Mouse (Mus musculus): ENCODE data around the gene Pdk1. TPM values are rescaled to one million over a fixed set of nuclear protein-coding genes. Genes with fewer than 3 reads are reported as not detected.
A peak's percentile ranks its signal among the peaks of the same experiment; 100 is the strongest.
"Not testable (repeated sequence)": the region's sequence is repeated elsewhere in the genome, so short reads cannot be mapped to it uniquely, and the experiment has no call there.

Pdk1 gene
- total RNA-seq, 2 experiments from 2014 or later, result 20.5 to 77.7 TPM

DNA sequence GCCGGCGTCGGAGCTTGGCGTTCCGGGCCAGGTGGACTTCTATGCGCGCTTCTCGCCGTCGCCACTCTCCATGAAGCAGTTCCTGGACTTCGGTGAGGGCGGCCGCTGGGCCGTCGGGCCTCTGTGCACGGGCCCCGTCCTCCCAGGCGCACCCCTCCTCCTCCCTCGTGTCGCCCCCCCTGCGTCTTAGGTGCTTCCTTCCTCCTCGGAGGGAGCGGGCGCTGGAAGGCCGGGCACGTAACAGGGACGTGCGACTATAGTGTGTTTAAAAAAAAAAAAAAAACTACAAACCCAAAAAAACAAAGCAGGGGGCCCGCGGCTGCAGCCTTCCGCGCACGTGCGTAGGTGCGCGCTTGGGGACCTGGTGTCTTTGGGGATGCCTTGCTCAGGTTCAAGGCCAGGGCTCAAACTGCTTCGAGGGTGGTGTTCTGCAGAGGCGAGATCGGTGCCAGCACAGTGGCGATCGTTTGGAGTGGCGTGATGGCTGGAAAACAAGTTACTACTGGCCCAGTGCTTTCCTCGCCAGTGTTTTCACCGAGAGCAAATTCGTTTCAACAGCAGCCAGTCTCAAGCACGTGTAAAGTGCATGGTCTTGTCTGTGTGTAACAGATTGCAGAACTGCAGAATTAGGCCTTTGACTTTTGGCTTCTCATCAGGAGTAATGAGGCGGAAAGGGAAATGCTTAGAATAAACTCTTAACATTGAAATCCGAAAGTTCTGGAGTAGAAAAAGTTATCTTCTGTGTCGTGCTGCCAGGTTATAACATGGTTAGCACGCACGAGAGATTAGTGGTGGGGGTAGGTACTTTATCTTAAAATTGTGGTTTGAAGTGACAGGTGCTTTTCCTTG is 674 bp downstream of the Pdk1 start:
- ATAC-seq (replicated peaks; ENCODE audit: poor library complexity, severe bottlenecking), result peak; percentile 69

DNA sequence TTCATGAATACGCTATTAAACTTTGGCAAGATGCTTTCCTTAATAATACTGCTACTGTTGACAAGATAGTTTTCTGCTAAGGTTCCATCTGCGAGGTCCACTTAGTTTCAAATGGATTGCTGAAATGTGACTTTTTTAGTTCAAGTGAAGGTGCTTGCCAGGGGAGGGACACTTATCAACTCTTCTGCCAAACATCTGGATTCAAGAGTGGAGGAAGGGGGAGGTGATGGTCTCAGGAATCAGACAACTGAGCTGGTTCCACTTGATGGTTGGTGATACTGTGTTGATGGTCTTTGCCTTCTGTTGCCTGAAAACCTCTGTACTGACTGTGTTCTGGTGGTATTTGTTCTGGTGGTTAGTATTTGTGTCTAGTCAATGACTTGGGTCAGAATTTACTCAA is 1.4 kb downstream of the Pdk1 start:
- ATAC-seq (replicated peaks; ENCODE audit: poor library complexity, severe bottlenecking), result no peak

DNA sequence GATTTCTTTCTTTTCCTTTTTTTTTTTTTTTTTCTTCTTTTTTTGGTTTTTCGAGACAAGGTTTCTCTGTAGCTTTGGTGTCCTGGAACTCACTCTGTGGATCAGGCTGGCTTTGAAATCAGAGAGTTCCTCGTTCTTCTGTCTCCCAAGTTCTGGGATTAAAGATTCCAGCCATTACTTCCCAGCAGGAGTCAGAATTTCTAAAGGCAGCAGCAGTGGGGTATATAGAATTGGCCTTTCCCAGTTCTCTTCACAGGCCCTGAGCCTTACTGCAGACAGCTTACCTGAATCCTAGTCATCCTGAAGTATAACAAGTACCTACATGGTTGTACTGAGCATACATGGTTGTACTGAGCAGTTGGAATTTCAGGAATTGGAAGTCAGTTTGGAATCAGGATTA is 1.8 kb downstream of the Pdk1 start:
- no peak for ATAC-seq (replicated peaks; ENCODE audit: poor library complexity, severe bottlenecking)

DNA sequence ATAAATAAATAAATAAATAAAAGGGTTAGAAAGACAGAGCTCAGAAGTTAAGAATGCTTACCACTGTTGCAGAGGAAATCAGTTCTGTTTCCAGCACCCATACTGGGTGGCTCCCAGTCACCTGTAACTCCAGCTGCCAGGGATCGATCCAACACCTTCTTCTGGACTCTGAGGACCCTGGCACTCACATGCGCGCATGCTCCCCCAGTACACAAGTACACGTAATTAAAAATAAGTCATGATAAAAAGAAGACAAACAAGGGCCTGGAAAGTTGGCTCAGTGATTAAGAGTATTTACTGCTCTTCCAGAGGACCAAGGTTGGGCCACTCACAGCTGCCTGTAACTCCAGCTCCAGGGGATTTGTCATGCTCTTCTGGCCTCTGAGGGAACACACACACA is 4.8 kb downstream of the Pdk1 start:
- ATAC-seq (replicated peaks; ENCODE audit: poor library complexity, severe bottlenecking), result no peak

DNA sequence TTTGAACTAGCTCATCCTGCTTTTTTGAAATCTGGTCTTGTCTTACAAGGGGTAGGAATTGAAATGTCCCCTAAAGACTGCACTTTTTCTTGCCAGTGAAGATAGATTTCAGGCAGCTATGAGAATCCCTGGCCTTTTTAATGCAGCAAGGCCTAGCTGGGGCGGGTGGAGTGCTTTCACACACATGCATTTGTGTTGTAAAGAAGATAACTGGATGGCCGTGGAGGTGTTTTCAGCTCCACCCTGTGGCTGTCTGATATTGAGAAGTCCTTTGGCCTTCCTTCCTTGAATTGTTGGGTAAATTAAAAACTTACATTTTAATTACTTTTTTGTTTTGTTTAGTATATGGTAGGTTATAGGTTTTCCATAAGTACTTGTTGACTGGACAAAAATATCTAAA is 5.4 kb downstream of the Pdk1 start:
- no peak for ATAC-seq (replicated peaks; ENCODE audit: poor library complexity, severe bottlenecking)

DNA sequence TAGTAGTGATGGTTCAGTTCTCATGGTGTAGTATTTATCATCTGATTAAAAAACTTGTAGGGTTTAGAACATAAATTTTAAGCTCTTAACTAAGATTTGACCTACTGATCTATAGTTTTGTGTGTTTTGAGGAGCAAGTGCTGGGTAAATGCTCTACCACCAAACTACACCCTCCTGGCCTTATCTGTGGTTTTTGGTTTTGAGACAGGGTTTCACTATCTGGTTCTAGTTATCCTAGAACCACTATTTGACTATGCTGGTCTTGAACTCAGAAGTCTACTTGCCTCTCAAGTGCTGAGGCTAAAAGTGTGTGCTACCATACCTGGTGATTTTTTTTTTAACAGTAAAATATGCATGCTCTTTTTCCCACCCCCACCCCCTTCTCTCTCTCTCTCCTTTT is 5.9 kb downstream of the Pdk1 start:
- no peak for ATAC-seq (replicated peaks; ENCODE audit: poor library complexity, severe bottlenecking)

DNA sequence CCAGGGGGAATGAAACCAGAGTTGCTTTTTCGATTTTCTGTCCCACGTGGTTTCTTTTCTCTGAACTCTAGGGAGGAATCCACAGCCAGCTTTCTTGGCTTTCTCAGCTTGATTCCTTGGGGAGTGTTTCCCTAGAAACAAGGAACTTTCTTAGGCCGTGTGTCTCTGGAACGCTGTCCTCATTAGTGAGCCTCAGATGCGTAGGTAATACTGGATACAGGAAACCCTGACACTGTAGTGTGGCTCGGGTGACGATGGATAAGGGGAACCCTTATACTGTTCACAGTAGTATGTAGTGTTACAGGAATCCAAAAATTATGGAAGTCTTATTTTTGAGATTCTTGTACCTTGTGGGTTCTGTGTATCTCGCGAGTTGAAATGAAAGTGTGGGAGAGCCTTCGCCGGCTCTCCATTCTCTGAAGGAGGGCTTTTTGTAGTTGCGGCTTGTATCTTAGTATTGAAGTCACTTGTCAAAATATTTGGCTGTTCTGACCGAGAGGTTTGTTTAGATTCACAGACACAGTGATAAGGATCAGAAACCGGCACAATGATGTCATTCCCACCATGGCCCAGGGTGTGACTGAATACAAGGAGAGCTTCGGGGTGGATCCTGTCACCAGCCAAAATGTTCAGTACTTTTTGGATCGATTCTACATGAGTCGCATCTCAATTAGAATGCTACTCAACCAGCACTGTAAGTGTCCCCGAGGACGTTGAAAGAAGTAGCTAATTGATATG is 10.1 kb downstream of the Pdk1 start:
- no peak for ATAC-seq (replicated peaks; ENCODE audit: poor library complexity, severe bottlenecking)

DNA sequence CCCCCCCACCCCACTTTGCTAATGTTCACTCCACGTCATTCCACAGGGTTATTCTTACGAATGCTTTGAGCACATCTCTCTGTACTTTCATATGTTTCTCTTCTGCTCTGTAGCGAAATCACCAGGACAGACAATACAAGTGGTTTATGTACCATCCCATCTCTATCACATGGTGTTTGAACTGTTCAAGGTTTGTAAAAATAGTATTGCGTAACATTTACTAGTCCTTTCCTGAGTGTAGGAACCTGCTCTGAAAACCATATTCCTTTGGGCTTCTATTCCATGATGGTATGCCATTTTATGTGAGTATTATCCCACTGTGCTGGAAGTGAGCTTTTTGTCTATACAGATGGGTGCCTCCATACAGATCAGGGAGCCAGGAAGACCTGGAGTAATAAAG is 14.2 kb downstream of the Pdk1 start:
- no peak for ATAC-seq (replicated peaks; ENCODE audit: poor library complexity, severe bottlenecking)

DNA sequence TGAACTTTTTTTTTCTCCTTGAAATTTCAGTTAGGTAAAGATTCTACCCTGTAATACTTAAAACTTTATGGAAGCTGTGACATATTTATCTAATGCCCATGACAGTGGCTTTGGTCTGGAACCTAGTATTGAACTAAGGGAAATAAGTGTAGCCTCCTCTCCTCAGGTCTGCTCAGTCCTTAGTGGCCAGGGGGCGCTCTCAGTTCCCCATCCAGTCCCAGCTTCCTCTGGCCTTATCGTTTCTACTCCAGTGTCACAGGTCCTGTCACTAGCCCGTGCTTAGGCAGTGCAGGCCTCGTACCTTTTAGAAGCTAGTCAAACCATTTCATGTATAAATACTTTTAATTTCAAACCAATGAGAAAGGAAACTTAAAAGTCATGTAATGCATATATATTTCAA is 15.4 kb downstream of the Pdk1 start:
- ATAC-seq (replicated peaks; ENCODE audit: poor library complexity, severe bottlenecking), result no peak

DNA sequence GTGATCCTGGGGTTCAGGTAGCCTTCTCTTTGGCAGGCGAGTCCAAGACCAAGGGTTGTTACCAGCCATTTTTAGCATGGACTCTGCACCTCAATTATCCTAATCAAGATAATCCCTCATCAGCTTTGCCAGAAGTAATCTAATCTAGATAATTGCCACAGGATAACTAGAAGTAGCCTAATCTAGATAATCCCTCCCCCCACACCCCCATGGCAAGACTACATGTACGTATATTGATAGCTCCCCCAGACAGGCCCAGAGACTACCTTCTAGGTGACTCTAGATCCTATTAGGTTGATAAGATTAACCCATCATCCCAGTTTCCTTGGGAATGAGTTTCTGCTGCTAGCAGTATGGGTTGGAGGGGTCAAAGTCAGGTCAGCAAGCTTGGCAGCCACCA is 18.5 kb downstream of the Pdk1 start:
- no peak for ATAC-seq (replicated peaks; ENCODE audit: poor library complexity, severe bottlenecking)

DNA sequence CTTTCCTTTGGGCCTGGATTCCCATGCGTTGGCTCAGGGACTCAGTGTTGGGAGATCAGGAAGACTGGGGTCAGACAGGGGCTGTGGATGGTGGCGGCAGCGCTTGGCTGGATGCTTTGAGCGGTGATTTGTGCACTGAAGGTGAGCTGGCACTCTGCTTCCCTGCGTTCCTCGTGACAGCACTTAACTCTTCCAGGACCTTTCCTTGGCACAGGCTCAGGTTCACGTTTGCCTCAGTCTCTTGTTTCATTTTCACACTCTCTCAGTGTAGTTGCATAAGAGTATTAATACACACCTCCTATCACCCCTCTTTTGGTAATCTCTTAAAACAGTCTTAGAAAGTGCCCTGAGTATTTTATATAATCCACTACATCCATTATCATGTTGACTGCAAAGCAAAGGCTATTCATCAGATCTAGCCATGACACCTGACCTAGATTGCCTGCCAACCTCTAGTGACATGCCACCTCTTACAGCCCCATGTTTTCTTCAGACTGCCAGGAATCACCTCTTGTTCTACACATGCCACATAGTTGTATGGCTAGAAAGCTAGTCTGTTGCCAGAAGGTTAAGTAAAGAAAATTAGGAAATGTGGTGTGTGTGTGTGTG is 19.8 kb downstream of the Pdk1 start:
- no peak for ATAC-seq (replicated peaks; ENCODE audit: poor library complexity, severe bottlenecking)

DNA sequence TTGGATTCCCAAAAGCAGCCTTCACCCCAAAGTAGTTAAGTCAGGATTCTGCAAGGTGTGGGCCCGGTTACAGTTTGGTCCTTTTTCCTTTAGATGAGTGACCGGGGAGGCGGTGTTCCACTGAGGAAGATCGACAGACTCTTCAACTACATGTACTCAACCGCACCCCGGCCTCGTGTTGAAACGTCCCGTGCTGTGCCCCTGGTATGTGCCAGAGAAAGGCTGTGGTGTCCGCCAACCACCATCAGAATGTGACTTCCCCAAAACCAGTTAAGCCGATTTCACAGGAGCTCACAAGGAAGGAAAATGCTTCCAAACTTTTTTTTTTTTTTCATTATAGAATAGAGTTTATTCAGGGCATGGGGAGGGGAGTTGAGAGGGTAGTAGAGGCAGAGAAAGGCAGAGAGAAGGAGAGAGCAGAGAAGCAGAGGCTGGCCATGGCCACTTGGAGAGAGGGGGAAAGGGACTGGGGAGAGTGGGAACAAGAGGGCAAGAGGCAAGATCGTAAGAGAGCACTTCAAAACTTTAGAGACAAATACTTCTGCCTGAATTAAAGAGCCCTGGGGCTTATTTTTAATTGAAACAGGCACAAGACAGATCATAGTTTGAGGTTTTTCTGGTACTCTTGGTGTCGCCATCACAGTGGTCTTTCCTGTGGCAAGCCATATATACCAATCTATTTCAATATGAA is 22.7 kb downstream of the Pdk1 start:
- ATAC-seq (replicated peaks; ENCODE audit: poor library complexity, severe bottlenecking), result peak; percentile 78

DNA sequence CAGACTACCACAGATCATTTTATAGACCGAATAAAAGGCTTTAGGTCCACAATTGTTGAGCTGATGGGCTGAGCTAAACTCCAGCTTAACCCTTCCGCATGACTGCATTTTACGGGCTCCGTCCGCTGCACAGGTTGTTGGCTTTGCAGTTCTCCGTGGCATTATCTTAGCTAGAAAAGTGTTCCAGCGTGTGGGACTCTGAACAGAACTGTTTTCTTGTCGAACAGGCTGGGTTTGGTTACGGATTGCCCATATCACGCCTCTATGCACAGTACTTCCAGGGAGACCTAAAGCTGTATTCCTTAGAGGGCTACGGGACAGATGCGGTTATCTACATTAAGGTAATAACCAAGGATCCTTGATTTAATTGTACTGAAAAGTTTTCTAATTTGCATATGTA is 24.4 kb downstream of the Pdk1 start:
- no peak for ATAC-seq (replicated peaks; ENCODE audit: poor library complexity, severe bottlenecking)

DNA sequence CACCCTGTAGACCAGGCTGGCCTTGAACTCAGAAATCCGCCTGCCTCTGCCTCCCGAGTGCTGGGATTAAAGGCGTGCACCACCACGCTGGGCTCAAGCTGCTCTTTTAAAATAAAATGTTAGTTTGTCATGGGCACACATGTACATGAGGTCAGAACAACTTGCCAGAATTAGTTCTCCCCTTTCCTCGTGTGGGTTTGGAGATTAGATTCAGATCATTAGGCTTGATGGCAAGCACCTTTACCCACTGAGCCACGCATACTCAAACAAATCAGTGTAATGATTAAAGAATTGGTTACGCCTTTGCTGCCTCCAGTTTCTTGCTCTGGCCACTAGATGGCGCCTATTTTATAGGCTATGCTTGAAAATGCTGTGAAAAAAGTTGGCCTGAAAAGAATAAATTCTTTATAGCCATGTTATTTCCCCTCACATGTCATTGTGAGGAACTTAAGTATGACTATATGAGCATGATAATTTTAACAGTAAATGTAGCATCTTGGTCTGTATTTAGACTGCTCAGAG is 25.4 kb downstream of the Pdk1 start:
- ATAC-seq (replicated peaks; ENCODE audit: poor library complexity, severe bottlenecking), result no peak

DNA sequence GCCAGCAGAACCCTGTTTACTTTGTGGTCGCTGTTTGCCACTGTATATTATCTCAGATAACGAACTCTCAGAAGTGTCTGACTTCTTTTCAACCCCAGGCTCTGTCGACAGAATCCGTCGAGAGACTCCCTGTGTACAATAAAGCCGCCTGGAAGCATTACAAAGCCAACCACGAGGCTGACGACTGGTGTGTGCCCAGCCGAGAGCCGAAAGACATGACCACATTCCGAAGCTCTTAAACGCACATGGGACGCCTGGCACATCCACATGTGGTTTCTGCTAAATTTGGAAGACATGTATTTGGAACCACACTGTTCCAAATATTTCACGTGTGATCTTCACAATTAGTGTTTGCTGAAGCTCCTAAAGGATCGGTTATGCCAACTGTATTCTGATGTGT is 26.9 kb downstream of the Pdk1 start:
- no peak for ATAC-seq (replicated peaks; ENCODE audit: poor library complexity, severe bottlenecking)

DNA sequence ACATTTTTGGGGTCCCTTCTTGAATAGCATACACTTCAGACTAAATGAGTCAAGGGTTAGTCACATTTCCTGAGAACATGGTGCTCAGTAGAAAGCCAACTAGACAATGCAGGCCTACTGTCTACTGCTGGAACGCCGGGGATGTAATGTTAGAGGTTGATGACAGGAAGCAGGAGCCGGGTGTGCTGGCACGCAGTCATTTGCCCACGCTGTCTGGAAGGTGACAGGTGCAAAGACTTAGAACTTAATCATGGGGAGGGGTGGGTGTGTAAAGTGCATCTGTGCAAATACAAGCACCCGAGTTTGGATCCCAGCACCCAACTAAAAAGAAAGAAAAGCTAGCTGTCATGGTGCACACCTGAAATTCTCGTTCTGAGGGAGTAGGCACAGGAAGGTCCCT is 32.1 kb downstream of the Pdk1 start:
- ATAC-seq (replicated peaks; ENCODE audit: poor library complexity, severe bottlenecking), result no peak

DNA sequence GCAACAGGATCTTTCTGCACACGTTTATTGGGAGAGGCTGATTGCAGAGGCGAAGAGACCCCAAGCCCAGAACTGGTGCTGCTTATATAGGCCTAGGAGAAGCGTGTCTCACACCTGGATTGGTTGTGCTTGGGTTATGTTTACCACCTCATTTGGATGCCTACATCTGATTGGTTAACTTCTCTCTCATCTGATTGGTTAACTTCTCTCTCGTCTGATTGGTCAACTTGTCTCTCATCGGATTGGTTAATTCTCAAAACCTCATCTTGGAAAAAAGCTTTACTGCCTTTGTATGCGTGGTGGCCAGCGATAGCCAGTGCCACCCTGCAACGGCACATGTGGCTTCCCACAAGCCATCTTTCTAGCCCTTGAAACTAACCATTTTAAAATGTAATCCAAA is 33.3 kb downstream of the Pdk1 start:
- ATAC-seq (replicated peaks; ENCODE audit: poor library complexity, severe bottlenecking), result not testable (repeated sequence)

DNA sequence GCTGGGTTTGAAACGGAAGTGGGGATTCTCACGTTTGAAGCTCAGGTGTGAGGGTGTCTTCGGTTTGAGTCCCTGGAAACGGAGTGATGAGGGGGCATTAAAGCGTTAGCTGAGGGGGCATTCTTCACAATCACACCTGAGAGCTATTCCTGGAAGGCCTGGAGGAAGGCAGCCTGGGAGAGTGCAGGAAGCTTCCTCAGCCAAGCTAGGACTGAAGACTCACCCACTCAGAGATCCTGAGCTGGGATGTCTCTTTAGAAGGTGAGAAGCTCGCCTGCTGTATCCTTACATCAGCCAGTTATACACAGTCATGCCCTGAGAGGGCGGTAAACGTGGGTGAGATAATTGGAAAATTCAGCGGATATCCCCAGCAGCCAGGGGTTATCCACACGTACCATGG is 40.9 kb downstream of the Pdk1 start:
- ATAC-seq (replicated peaks; ENCODE audit: poor library complexity, severe bottlenecking), result no peak

DNA sequence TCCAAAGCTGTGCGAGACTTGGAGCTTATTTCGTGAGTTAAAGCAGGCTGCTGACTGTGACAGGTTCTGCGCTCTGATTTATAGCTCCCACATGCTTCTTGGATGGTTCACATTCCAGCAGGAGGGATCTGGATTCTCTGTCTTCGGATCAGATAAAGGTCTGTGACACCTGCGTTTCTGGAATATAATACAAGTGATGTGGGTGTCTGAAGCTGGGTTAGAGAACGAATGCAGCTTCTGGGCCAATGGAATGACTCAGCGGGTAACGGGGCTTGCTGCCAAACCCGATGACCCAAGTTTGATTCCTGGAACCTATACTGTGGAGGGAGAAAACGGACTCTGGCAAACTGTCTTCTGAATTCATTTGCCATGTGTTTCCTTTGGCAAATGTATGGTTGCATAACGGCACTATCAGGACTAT is 46.2 kb downstream of the Pdk1 start:
- no peak for ATAC-seq (replicated peaks; ENCODE audit: poor library complexity, severe bottlenecking)

DNA sequence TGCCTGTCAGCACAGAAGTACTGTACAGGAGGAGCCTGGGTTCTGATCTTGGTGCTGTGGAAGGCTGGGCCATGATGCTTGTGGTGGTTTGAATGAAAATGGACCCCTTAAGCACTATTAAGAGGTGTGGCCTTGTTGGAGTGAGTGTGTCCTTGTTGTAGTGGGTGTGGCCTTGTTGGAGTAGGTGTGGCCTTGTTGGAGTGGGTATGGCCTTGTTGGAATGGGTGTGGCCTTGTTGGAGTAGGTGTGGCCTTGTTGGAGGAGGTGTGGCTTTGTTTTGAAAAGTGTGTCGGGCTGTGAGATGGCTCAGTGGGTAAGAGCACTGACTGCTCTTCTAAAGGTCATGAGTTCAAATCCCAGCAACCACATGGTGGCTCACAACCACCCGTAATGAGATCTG is 51.9 kb downstream of the Pdk1 start:
- ATAC-seq (replicated peaks; ENCODE audit: poor library complexity, severe bottlenecking), result not testable (repeated sequence)

DNA sequence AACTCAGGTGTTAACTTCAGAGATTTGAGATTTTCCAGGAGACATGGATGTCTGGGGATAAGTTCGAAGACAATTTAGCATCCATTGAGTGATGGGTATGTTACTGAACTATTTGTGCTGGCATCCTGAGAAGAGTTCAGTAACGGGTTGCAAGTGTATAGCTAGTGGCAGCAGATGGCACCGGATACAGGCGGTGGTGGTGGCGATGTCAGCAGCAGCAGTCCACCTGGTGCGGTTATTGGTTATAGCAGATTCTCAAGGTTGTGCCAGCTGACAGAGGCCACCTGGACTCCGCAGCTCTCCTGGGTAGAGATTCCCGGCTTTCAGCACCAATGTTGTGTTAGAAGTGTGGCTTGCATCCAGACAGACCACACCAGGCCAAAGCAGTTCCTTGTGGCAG is 61.0 kb downstream of the Pdk1 start:
- no peak for ATAC-seq (replicated peaks; ENCODE audit: poor library complexity, severe bottlenecking)
